Mouse (Mus musculus): ENCODE data around the gene Pcdh9.

DNA sequence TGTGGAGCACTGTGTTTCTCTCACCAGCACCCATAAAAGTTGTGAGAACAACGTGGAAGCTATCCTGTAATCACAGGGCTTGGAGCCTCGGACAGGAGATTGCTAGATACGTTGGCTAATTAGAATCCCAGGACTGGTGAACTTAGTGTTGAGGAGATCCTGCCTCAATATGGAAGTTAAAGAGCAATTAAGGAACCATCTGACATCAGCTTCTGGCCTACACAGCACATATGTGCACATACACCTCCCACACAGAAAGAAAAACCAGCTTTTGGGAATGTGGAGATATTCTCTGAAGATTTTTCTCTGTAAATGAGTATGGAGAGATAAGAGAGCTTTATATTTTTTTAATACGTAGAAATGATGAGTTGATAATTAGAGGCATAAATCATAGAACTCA, 71.6 kb downstream of the Pcdh9 start:
- no peak for TF ChIP-seq CTCF (IDR thresholded peaks at IDR 0.05; ENCODE audit: insufficient read depth, low read depth, low read length)
- no peak for TF ChIP-seq POLR2A (IDR thresholded peaks at IDR 0.05; ENCODE audit: insufficient read depth, low read depth, low read length)
